In the genomic region with DNA sequence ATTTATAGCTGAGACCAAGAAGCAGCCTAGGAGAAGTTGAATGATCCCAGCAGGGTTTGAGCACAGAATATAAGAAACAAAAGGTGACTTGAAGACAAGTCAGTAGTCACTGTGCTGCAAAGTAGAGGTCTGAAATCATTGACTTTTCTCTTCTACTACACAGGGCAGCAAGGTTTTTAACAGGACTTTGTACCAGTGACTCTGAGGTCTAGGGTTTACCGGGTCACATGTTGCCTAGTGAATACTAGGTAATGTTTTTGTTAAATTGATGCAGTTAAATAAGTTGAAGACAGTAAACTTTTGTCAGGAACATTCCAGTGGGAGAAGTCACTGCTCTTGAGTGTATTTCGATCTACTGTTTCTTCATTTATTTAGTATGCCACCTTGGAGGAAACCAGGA, we compare ENCODE assay signal across 20 mouse cellular contexts.
DNase-seq lines count a peak whose midpoint lies in the region; ATAC-seq and TF ChIP-seq lines count a peak whose summit lies in the region.
"Had no signal": no experiment of that assay in that cellular context is flagged by ENCODE, and none has a peak within 500 bp of the region (broad histone marks: within the 10 kb centered on the region; RNA-seq: fewer than 3 reads in every experiment).

No protein-coding gene starts in this region.

- H3K79me2 ChIP-seq in liver, adult 2 months (ENCODE audit: control insufficient read depth, insufficient read depth, low read length): no peaks in the 10 kb centered on the region

- no peak overlapping the region for H3K4me2 ChIP-seq in kidney, embryonic 14.5 days (replicated peaks; ENCODE audit: low read depth, low read length)
- H3K4me2 ChIP-seq in liver, postnatal 0 days (ENCODE audit: low read depth, low read length): no peak overlapping the region
- H3K4me2 ChIP-seq: embryonic facial prominence, embryonic 13.5 days; forebrain, embryonic 12.5 days; forebrain, embryonic 15.5 days; heart, embryonic 12.5 days; heart, embryonic 15.5 days; hindbrain, embryonic 13.5 days had no signal

- ATAC-seq in kidney, embryonic 14.5 days (ENCODE audit: low FRiP score, low TSS enrichment): no peak
- no peak for ATAC-seq in liver, postnatal 0 days
- ATAC-seq in megakaryocyte, adult 5-6 weeks (ENCODE audit: poor library complexity, severe bottlenecking): no peak
- ATAC-seq: activated CD4-positive, CD25-positive, alpha-beta regulatory T cell, adult 4 months; CD4-positive, CD25-positive, alpha-beta regulatory T cell, adult 4 months had no signal

- TF ChIP-seq POLR2A in kidney, adult 2 months (IDR thresholded peaks at IDR 0.05; ENCODE audit: low read depth, low read length): no peak
- TF ChIP-seq POLR2A in liver, adult 2 months (IDR thresholded peaks at IDR 0.05; ENCODE audit: extremely low read depth, insufficient read depth, low read length): no peak

- 55% methylated on average over 2 of the region's 2 CpGs for WGBS in kidney, adult 2 months
- WGBS in kidney, embryonic 14.5 days: 87% methylated on average over 2 of the region's 2 CpGs
- WGBS in liver, adult 2 months: 49% methylated on average over 2 of the region's 2 CpGs
- WGBS in liver, postnatal 0 days (ENCODE audit: insufficient replicate concordance): 70% methylated on average over 2 of the region's 2 CpGs

- H3K9me3 ChIP-seq in kidney, embryonic 14.5 days (ENCODE audit: control insufficient read depth, low read length): no peaks in the 10 kb centered on the region
- H3K9me3 ChIP-seq in liver, postnatal 0 days (ENCODE audit: low read length): no peaks in the 10 kb centered on the region
- H3K9me3 ChIP-seq: embryonic facial prominence, embryonic 10.5 days; embryonic facial prominence, embryonic 13.5 days; forebrain, embryonic 12.5 days; forebrain, embryonic 15.5 days; heart, embryonic 12.5 days; heart, embryonic 15.5 days; hindbrain, embryonic 10.5 days; hindbrain, embryonic 13.5 days had no signal

- no peak for TF ChIP-seq EP300 in liver, postnatal 0 days (IDR thresholded peaks at IDR 0.05; ENCODE audit: low read depth)

- TF ChIP-seq CTCF in kidney, adult 2 months (conservative IDR thresholded peaks at IDR 0.05; ENCODE audit: insufficient read depth, insufficient read length, low read depth, low read length): no peak
- TF ChIP-seq CTCF in liver, adult 2 months (IDR thresholded peaks at IDR 0.05; ENCODE audit: low read depth, low read length): no peak
- no peak for TF ChIP-seq CTCF in liver, postnatal 0 days (IDR thresholded peaks at IDR 0.05; ENCODE audit: low read depth)

- no peaks in the 10 kb centered on the region for H3K27me3 ChIP-seq in kidney, adult 2 months (replicated peaks; ENCODE audit: control insufficient read depth, insufficient read depth, low read length)
- no peaks in the 10 kb centered on the region for H3K27me3 ChIP-seq in kidney, embryonic 14.5 days (ENCODE audit: control insufficient read depth, insufficient read depth, low read length)
- H3K27me3 ChIP-seq in liver, adult 2 months (ENCODE audit: control insufficient read depth, insufficient read depth, low read length): no peaks in the 10 kb centered on the region
- no peaks in the 10 kb centered on the region for H3K27me3 ChIP-seq in liver, postnatal 0 days (ENCODE audit: insufficient read depth, low read length)
- H3K27me3 ChIP-seq: embryonic facial prominence, embryonic 13.5 days; forebrain, embryonic 12.5 days; forebrain, embryonic 15.5 days; heart, embryonic 12.5 days; heart, embryonic 15.5 days; hindbrain, embryonic 13.5 days had no signal

- peaks cover 7% of the 10 kb centered on the region for H3K4me1 ChIP-seq in kidney, adult 2 months (ENCODE audit: control insufficient read depth, insufficient read depth, low read length)
- H3K4me1 ChIP-seq in kidney, embryonic 14.5 days (ENCODE audit: control insufficient read depth, insufficient read depth, low read length): no peaks in the 10 kb centered on the region
- peaks cover 9% of the 10 kb centered on the region; the same call in 1 of the 2 replicates for H3K4me1 ChIP-seq in liver, adult 2 months (ENCODE audit: control insufficient read depth, insufficient read depth, low read length)
- H3K4me1 ChIP-seq in liver, postnatal 0 days (ENCODE audit: insufficient read depth): no peaks in the 10 kb centered on the region
- H3K4me1 ChIP-seq: embryonic facial prominence, embryonic 10.5 days; embryonic facial prominence, embryonic 13.5 days; forebrain, embryonic 12.5 days; forebrain, embryonic 15.5 days; heart, embryonic 12.5 days; heart, embryonic 15.5 days; hindbrain, embryonic 10.5 days; hindbrain, embryonic 13.5 days had no signal

- H3K9ac ChIP-seq in kidney, embryonic 14.5 days (ENCODE audit: low read depth, low read length): no peak overlapping the region
- H3K9ac ChIP-seq in liver, adult 2 months (ENCODE audit: low read depth, low read length): no peak overlapping the region
- no peak overlapping the region for H3K9ac ChIP-seq in liver, postnatal 0 days (replicated peaks)
- H3K9ac ChIP-seq: embryonic facial prominence, embryonic 13.5 days; forebrain, embryonic 12.5 days; forebrain, embryonic 15.5 days; heart, embryonic 12.5 days; heart, embryonic 15.5 days; hindbrain, embryonic 13.5 days had no signal

- H3K36me3 ChIP-seq in kidney, adult 2 months (ENCODE audit: control insufficient read depth, insufficient read depth, low read length): no peaks in the 10 kb centered on the region
- no peaks in the 10 kb centered on the region for H3K36me3 ChIP-seq in kidney, embryonic 14.5 days (ENCODE audit: control insufficient read depth, insufficient read depth, low read length)
- H3K36me3 ChIP-seq in liver, adult 2 months (ENCODE audit: control insufficient read depth, insufficient read depth, low read length): no peaks in the 10 kb centered on the region
- H3K36me3 ChIP-seq in liver, postnatal 0 days (replicated peaks; ENCODE audit: insufficient read depth, low read length): no peaks in the 10 kb centered on the region
- H3K36me3 ChIP-seq: embryonic facial prominence, embryonic 10.5 days; embryonic facial prominence, embryonic 13.5 days; forebrain, embryonic 12.5 days; forebrain, embryonic 15.5 days; heart, embryonic 12.5 days; heart, embryonic 15.5 days; hindbrain, embryonic 10.5 days; hindbrain, embryonic 13.5 days had no signal

- peak; percentile 82 for DNase-seq in kidney, adult 2 months
- DNase-seq in liver, adult 2 months (ENCODE audit: extremely low read depth, low read depth, low spot score): peak; percentile 89
- no peak for DNase-seq in liver, postnatal 0 days
- peak; percentile 21 to 40 for DNase-seq in kidney, postnatal 25 days
- DNase-seq: adrenal gland, adult 8-10 months; adrenal gland, postnatal 25 days; embryo, embryonic 11 days had no signal

- peak overlapping the region; percentile 83 for H3K27ac ChIP-seq in kidney, adult 2 months (ENCODE audit: insufficient read depth, low read depth, low read length)
- no peak overlapping the region for H3K27ac ChIP-seq in kidney, embryonic 14.5 days (ENCODE audit: low read depth, low read length)
- peak overlapping the region; percentile 78 for H3K27ac ChIP-seq in liver, adult 2 months (replicated peaks; ENCODE audit: insufficient read depth, low read depth, low read length)
- no peak overlapping the region for H3K27ac ChIP-seq in liver, postnatal 0 days (ENCODE audit: low read depth)
- H3K27ac ChIP-seq: embryonic facial prominence, embryonic 10.5 days; embryonic facial prominence, embryonic 13.5 days; forebrain, embryonic 12.5 days; forebrain, embryonic 15.5 days; heart, embryonic 15.5 days; hindbrain, embryonic 10.5 days; hindbrain, embryonic 13.5 days had no signal

- no peak overlapping the region for H3K4me3 ChIP-seq in kidney, adult 2 months (ENCODE audit: insufficient read depth, low read depth, low read length)
- H3K4me3 ChIP-seq in kidney, embryonic 14.5 days (ENCODE audit: low read length): no peak overlapping the region
- no peak overlapping the region for H3K4me3 ChIP-seq in liver, adult 2 months (ENCODE audit: insufficient read depth, low read depth, low read length)
- no peak overlapping the region for H3K4me3 ChIP-seq in liver, postnatal 0 days (ENCODE audit: low read depth, low read length)
- H3K4me3 ChIP-seq: embryonic facial prominence, embryonic 10.5 days; embryonic facial prominence, embryonic 13.5 days; erythroblast, embryonic 14.5 days; forebrain, embryonic 12.5 days; forebrain, embryonic 15.5 days; heart, embryonic 12.5 days; heart, embryonic 15.5 days; hindbrain, embryonic 10.5 days; hindbrain, embryonic 13.5 days had no signal

Comparison
In these comparisons a context has a peak if more than half of its experiments do, and no peak if none do; other contexts are left out.
1. H3K27ac ChIP-seq: peak in kidney, adult 2 months (single experiment) and liver, adult 2 months (single experiment); none in kidney, embryonic 14.5 days (single experiment) and liver, postnatal 0 days (single experiment).